Mouse (Mus musculus) kidney, postnatal 0 days (tissue): ENCODE results near the gene Zbtb20. TPM values are rescaled to one million over a fixed set of nuclear protein-coding genes. Genes with fewer than 3 reads are reported as not detected.

Source experiments
- ATAC-seq: fragments of 200-750 bp; cut with Nextera tagmentation; replicated peaks from 2 replicates; pipeline ENCODE4 v1.8.0; 2017; ENCODE audit warnings: low read depth, moderate number of reproducible peaks, moderate TSS enrichment, moderate library complexity; ENCODE audit not compliant: low FRiP score
- DNase-seq: peaks from one replicate; pipeline ENCODE4 v3.0.0-alpha.2; 2016; ENCODE audit warnings: low spot score
- H3K27ac ChIP-seq: fragments of 300-500 bp; sonication (generic); 2 replicates; pipeline ENCODE4 v1.5.1; 2014; ENCODE audit warnings: mild to moderate bottlenecking
- H3K27me3 ChIP-seq: fragments of 300-500 bp; sonication (generic); 2 replicates; pipeline ENCODE4 v1.6.1; 2014; ENCODE audit warnings: low read length, mixed read lengths; ENCODE audit not compliant: insufficient read depth
- H3K36me3 ChIP-seq: fragments of 300-500 bp; sonication (generic); 2 replicates; pipeline ENCODE4 v1.6.1; 2014; ENCODE audit warnings: low read length, mixed read lengths; ENCODE audit not compliant: insufficient read depth
- H3K4me1 ChIP-seq: fragments of 300-500 bp; sonication (generic); replicated peaks from 2 replicates; pipeline ENCODE4 v1.6.1; 2014; ENCODE audit warnings: antibody characterized with exemption, low read length, mixed read lengths; ENCODE audit not compliant: insufficient read depth
- H3K4me2 ChIP-seq: fragments of 300-500 bp; sonication (generic); 2 replicates; pipeline ENCODE4 v1.6.1; 2014; ENCODE audit warnings: mild to moderate bottlenecking, low read length, moderate library complexity, mixed read lengths
- H3K4me3 ChIP-seq: fragments of 300-500 bp; sonication (generic); replicated peaks from 2 replicates; pipeline ENCODE4 v1.5.1; 2014; ENCODE audit warnings: low read depth, low read length
- H3K9ac ChIP-seq: fragments of 300-500 bp; sonication (generic); 2 replicates; pipeline ENCODE4 v1.6.1; 2014; ENCODE audit warnings: low read depth, low read length
- H3K9me3 ChIP-seq: fragments of 300-500 bp; sonication (generic); replicated peaks from 2 replicates; pipeline ENCODE4 v1.6.1; 2016; ENCODE audit warnings: low read length, inconsistent platforms, mixed read lengths
- CTCF ChIP-seq: IDR thresholded peaks from 2 replicates; pipeline ENCODE4 v1.5.1; 2016; ENCODE audit warnings: antibody characterized with exemption, low read depth, mild to moderate bottlenecking, moderate library complexity
- WGBS: fragments of 180-500 bp; shearing (Covaris S2); extraction: QIAGEN DNeasy Blood & Tissue Kit; methylation state at CpG from one replicate; pipeline ENCODE4 v1.1.7; 2014; 5-methylcytosine and 5-hydroxymethylcytosine counted together
- polyA plus RNA-seq: library from polyadenylated mRNA; unstranded; fragments of >200 nt; fragmentation: Nextera tagmentation; extraction: Ambion mirVana; gene quantifications from 2 replicates; pipeline ENCODE4 v1.2.1, GENCODE M21; 2015

Zbtb20 gene
- polyA plus RNA-seq, 1 experiment from 2014 or later, result 36.8 TPM

DNA sequence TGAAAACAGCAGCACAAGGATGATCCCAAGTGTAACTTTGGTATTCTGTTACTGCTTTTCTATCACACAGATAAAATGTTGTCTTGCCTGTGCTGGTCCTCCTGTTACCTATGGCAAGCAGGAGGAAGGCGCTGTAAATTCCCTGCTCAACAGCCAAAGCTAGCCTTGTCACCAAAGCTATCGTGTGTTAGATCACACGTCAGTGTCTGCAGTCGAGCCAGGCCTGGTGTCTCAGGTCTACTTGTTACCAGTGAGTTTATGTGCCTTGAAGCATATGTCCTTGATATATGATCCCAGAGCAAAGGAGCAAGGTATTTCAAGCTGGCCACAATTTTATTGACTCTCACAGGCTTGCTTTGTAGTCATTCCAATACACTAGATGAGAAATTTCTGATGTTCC lies 517.7 kb downstream of the Zbtb20 start:
- Histone ChIP-seq H3K27me3 (no peaks in the 10 kb centered on the region), H3K4me1 (0 out of 2 replicates have a peak, but pooled peaks cover 3% of the 10 kb centered on the region), H3K36me3 (no peaks in the 10 kb centered on the region), H3K4me3 (no peak overlapping the region), H3K27ac (no peak overlapping the region; the same call in 1 of the 2 replicates), H3K9ac (no peak overlapping the region), H3K4me2 (no peak overlapping the region), H3K9me3 (no peaks in the 10 kb centered on the region)
- no peak for TF ChIP-seq CTCF
- DNase-seq (peak; percentile 90), ATAC-seq (peak; percentile 77; the same call in 1 of the 2 replicates)
- 35% methylated on average over 4 of the region's 4 CpGs for WGBS

DNA sequence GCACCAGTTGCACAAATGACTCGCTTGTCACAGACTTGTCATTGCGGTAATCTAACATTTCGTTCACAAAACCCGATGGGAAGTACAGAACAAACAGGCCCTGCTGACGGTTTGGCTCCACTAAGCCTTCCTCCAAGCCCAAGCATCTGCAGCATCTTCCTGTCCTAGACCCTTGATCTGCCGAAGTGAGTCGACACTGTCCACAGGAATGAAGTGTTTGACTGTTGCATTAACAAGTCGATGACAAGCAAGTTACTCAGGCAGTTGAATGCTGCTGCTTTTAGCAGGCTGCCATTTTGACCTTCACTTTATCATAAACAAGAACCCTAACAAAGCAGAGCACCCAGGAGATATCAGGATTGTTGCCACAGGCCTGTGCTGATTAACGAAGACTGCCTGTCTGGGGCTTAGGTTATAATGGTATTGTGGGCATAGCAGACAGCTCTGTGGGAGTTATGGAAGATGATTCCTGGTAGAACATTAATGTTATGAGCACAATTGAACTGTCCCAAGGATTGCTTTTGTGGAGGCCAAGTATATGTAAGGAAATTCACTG lies 518.4 kb downstream of the Zbtb20 start:
- DNase-seq (no peak), ATAC-seq (no peak)
- no peaks in the 10 kb centered on the region for H3K27me3 ChIP-seq
- H3K27ac ChIP-seq, result peak overlapping the region; percentile 25; the same call in 1 of the 2 replicates
- no peaks in the 10 kb centered on the region for H3K36me3 ChIP-seq
- H3K4me2 ChIP-seq, result no peak overlapping the region
- H3K4me3 ChIP-seq, result no peak overlapping the region
- no peak for TF ChIP-seq CTCF
- H3K9ac ChIP-seq, result no peak overlapping the region
- no peaks in the 10 kb centered on the region for H3K9me3 ChIP-seq
- 48% methylated on average over 9 of the region's 9 CpGs for WGBS
- 0 out of 2 replicates have a peak, but pooled peaks cover 3% of the 10 kb centered on the region for H3K4me1 ChIP-seq

DNA sequence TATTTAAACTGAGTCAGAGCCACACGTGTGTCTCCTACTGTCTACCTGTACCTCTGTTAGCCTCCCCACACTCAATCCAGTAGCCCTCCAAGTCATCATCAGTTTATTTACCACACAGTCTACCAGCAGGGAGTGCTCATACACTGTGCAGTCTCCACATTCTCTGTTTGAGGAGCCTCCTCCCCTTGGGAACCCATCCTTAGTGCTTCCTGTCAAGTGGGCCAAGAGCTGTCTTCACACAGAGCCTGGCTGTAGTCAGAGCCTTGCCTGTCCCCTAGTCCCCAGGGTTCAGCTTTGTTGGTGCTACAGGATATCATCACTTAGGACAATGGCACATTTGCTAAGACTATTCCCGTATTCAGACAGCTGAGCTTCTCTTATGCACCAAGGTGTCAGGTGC lies 519.1 kb downstream of the Zbtb20 start:
- H3K9me3 ChIP-seq, result no peaks in the 10 kb centered on the region
- 0 out of 2 replicates have a peak, but pooled peaks cover 3% of the 10 kb centered on the region for H3K4me1 ChIP-seq
- no peak overlapping the region for H3K4me3 ChIP-seq
- peak; percentile 50 for DNase-seq
- no peak overlapping the region for H3K27ac ChIP-seq
- H3K27me3 ChIP-seq, result no peaks in the 10 kb centered on the region
- H3K9ac ChIP-seq, result no peak overlapping the region
- ATAC-seq, result no peak
- WGBS, result 89% methylated on average over 2 of the region's 2 CpGs
- H3K36me3 ChIP-seq, result no peaks in the 10 kb centered on the region
- H3K4me2 ChIP-seq, result no peak overlapping the region
- peak; percentile 52; the same call in 1 of the 2 replicates for TF ChIP-seq CTCF

DNA sequence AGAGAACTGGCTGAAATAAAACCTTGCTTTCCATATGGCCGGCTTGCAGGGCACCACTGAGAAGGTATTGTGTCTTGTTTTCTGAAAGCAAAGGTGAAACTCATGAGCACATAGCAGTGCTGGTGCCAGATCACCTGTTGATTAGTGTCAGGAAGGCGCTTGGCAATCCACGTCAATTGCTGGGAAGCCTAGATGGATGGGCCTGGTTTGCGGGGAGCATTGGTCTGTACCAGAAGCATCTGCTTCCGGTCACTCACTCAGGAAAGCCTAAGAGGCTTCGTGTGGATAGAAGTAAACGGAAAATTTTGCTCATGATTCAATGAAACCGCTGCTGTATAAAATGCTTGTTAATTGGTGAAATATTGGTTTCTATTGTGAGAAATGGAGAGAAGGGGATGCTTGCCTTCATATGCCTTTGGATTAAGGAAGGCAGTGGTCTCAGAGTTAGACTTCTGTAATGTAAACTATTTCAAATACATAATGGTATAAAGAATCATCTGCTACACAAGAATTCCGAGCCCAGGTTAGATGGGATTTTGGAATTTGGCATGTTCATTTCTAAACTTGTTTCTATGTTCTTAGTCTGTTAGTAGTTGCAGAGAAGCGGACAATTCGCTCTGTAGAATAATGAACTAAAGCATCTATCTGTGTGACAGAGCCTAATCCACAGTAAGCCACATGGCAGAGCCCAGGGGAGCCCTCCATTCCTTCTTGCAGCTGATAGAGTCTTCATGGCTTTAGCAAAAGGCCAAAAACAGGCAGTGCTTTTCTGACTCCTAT lies 521.4 kb downstream of the Zbtb20 start:
- Histone ChIP-seq H3K27me3 (no peaks in the 10 kb centered on the region), H3K4me3 (no peak overlapping the region), H3K36me3 (no peaks in the 10 kb centered on the region), H3K9me3 (no peaks in the 10 kb centered on the region), H3K4me2 (no peak overlapping the region), H3K27ac (no peak overlapping the region), H3K4me1 (0 out of 2 replicates have a peak, but pooled peaks cover 3% of the 10 kb centered on the region), H3K9ac (no peak overlapping the region)
- no peak for DNase-seq
- 89% methylated on average over 11 of the region's 11 CpGs for WGBS
- no peak for ATAC-seq
- no peak for TF ChIP-seq CTCF

DNA sequence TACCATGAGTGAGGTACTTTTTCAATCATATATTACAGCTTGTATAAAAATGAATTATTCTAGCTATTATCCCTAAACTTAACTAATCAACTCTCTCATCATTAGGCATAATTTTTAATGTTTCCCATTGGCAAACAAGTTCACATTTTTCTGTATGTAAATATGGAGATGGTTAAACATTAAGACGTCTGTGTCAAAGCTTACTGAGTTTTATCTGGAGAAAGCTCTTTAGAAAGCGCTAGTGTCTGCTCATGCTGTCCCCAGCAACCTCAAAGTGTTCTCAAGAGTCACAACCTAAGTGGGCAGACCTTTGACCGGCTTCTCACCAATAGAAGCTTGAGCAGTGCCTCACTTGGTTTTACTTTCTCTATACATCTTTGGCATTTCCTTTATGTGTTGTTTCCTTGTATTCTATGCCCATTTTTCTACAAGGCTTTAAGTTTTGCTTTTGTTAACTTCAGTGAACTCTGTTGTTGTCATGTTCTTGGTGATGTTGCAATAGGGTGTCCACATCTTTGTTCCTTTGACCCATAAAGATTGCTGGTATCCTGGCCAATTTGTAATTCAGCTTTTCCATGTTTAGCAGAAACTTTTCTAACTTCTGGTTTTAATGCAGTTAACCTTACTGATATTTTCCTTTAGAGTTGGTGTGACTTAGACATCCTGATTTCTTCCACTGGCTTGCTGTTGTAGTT lies 522.1 kb downstream of the Zbtb20 start:
- Histone ChIP-seq H3K4me2 (no peak overlapping the region), H3K4me3 (no peak overlapping the region), H3K9me3 (no peaks in the 10 kb centered on the region), H3K36me3 (no peaks in the 10 kb centered on the region), H3K27ac (no peak overlapping the region), H3K27me3 (no peaks in the 10 kb centered on the region), H3K4me1 (0 out of 2 replicates have a peak, but pooled peaks cover 3% of the 10 kb centered on the region), H3K9ac (no peak overlapping the region)
- no peak for TF ChIP-seq CTCF
- ATAC-seq (no peak), DNase-seq (no peak)
- 89% methylated on average over 3 of the region's 3 CpGs for WGBS

DNA sequence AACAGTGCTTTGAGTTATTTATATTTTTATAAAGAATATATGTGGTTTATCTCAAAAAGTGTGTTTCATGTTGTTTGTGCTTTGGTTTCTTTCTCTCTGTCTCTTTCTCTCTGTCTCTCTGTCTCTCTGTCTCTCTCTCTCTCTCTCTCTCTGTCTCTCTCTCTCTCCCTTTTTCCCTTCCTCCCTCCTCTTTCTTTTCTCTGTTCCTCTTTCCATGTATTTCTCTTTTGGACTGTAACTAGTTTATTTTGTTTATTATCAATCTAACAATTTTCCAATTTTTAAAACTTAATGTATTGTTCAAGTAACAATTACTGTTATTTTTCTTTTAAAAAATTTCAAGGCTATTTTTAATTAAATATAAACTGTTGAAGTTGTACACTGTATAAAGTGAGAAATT lies 523.7 kb downstream of the Zbtb20 start:
- no peak for ATAC-seq
- Histone ChIP-seq H3K9ac (no peak overlapping the region), H3K36me3 (no peaks in the 10 kb centered on the region), H3K27ac (no peak overlapping the region), H3K9me3 (no peaks in the 10 kb centered on the region), H3K4me2 (no peak overlapping the region), H3K27me3 (no peaks in the 10 kb centered on the region), H3K4me1 (no peaks in the 10 kb centered on the region), H3K4me3 (no peak overlapping the region)
- no peak for TF ChIP-seq CTCF
- no peak for DNase-seq
